Mouse (Mus musculus): ENCODE data around the gene Arid1b. TPM values are rescaled to one million over a fixed set of nuclear protein-coding genes. Genes with fewer than 3 reads are reported as not detected.

Gene Arid1b
- polyA plus RNA-seq, 1 experiment, result 41.6 TPM

DNA sequence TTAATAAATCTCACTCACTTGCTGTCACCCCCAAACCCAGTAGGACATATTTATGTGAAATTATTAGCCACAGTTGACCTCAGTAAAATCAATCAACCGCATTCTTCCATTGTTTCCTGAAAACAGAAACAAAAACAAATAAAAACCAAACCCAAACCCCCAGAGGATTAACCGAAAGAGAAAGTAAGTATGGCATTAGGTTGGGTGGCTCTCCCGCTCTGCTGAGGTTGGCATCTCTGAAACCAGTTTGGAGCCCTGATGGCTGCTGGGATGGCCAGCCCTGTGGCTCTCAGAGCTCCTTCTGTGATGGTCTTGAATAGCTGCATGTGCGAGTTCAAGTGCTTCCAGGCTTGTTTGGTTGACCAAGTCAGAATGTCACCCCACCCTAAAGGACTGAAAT, 53.2 kb downstream of the Arid1b start:
- TF ChIP-seq POLR2A (IDR thresholded peaks at IDR 0.05; ENCODE audit: borderline replicate concordance, extremely low read depth, insufficient read depth, insufficient read length, poor library complexity, severe bottlenecking) (no peak), CTCF (IDR thresholded peaks at IDR 0.05; ENCODE audit: borderline replicate concordance, extremely low read depth, insufficient read depth, insufficient read length) (no peak)
- no peak for DNase-seq (ENCODE audit: low read depth)

DNA sequence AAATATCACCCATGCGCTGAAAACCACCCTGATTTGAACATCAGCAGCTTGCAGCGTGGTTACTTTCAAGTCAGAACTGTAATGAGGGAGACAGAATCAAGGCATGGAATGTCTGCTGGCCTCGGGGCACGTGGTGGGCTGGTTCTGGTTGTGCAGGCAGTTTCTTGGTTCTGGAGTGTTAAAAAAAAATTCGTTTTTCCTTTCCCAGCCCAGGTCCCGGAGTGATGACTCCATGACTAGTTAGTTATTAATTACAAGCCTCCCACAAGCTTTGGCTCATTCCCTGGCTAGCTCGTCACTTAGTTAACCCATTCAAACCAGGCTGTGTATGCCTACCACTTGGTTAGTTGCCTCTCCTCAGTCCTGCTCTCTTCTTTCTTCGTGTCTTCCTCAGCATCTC, 56.1 kb downstream of the Arid1b start:
- TF ChIP-seq CTCF (IDR thresholded peaks at IDR 0.05; ENCODE audit: borderline replicate concordance, extremely low read depth, insufficient read depth, insufficient read length), result no peak
- no peak for TF ChIP-seq POLR2A (IDR thresholded peaks at IDR 0.05; ENCODE audit: borderline replicate concordance, extremely low read depth, insufficient read depth, insufficient read length, poor library complexity, severe bottlenecking)
- no peak for DNase-seq (ENCODE audit: low read depth)

DNA sequence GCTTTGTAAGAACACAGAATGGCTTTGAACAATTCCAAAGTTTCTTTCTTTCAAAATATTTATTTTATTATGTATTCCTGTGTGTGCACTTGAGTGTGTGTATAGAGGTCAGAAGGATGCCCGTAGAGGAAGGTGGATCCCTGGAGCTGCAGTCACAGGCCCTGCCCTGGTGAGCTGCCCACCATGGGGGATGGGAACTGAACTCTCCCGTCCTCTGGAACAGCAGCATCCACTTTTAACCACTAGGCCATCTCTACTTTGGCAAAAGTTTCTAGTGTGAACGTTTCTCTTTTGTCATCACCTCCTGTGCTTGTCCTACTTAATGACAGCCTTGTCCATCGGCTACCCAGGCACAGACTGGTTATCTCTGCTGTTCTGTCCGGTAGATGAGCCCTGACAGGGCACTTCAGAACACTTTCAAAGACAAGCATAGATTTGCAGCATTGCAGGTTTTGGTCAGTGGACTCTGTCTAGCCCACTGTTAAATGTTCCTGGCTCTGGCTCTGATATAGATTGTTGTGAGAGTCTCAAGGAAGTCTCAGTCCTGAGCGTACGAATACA, 56.9 kb downstream of the Arid1b start:
- no peak for TF ChIP-seq CTCF (IDR thresholded peaks at IDR 0.05; ENCODE audit: borderline replicate concordance, extremely low read depth, insufficient read depth, insufficient read length)
- no peak for TF ChIP-seq POLR2A (IDR thresholded peaks at IDR 0.05; ENCODE audit: borderline replicate concordance, extremely low read depth, insufficient read depth, insufficient read length, poor library complexity, severe bottlenecking)
- DNase-seq (ENCODE audit: low read depth), result no peak

DNA sequence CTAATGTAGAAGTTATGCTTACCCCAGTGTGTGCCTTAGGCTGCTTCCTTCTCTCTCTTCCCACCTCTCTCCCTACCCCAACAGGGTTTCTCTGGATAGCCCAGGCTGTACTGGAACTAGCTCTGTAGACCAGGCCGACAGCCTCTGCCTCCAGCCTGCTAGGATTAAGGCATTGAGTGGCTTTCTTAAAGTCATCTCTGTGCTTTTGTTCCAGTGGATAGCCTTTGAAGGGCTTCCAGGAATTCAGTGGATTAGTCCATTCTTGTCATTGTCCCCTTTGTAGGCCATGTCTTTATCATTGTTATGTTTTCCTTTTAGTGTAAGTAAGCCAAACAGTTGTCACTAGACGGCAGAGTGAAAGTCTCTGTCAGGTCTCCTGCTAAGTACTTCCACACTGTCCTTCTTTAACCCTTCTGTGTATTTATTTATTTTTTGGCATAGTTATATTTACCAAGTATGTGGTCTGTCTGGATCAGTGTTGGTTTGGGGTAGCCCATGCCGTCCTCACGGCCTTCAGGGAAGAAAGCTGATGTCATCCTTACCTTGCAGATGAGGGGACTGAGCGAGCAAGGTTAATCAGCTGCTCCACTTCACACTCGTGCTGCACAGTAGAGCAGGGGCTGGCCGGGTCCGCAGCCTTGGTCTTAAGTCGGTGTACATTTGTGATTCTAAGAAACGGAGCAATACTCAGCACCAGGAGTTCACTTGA, 58.1 kb downstream of the Arid1b start:
- no peak for DNase-seq (ENCODE audit: low read depth)
- TF ChIP-seq CTCF (IDR thresholded peaks at IDR 0.05; ENCODE audit: borderline replicate concordance, extremely low read depth, insufficient read depth, insufficient read length) (no peak), POLR2A (IDR thresholded peaks at IDR 0.05; ENCODE audit: borderline replicate concordance, extremely low read depth, insufficient read depth, insufficient read length, poor library complexity, severe bottlenecking) (no peak)

DNA sequence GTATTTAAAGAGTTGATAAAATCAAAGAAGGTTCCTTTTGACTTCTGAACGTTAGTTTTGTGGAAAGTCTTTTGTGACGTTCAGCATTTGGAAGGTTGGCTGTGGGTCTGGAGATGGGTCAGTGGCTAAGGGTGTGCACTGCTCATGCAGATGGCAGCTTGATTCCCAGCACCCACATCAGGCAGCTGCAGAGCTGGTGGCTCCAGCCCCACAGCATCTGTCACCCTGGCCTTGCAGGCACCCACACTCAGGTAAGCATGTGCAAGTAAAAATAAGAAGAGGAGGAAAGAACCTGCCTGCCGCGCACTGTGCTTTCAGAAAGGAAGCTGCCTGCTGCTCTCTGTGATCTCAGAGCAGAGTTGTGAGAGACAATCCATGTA, 58.7 kb downstream of the Arid1b start:
- TF ChIP-seq CTCF (IDR thresholded peaks at IDR 0.05; ENCODE audit: borderline replicate concordance, extremely low read depth, insufficient read depth, insufficient read length) (no peak), POLR2A (IDR thresholded peaks at IDR 0.05; ENCODE audit: borderline replicate concordance, extremely low read depth, insufficient read depth, insufficient read length, poor library complexity, severe bottlenecking) (no peak)
- no peak for DNase-seq (ENCODE audit: low read depth)

DNA sequence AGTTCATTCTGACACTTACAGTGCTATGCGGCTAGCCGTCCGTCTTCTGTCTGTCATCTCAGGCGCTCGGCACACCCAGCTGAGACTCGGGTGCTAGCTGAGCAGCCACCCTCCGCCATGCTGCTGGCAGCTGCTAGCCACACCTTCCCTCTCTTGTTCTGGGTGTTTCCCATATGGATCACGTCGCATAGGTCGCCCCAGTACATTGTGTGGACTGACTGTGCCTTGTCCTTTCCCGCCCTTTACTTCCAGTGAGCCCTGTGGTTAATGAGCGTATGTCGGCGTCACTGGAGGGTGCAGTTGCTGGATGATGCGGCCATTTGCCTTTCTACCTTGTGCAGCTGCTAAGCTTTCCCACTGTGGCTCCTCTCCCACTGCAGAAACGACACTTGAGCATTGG, 59.1 kb downstream of the Arid1b start:
- TF ChIP-seq CTCF (IDR thresholded peaks at IDR 0.05; ENCODE audit: borderline replicate concordance, extremely low read depth, insufficient read depth, insufficient read length), result no peak
- TF ChIP-seq POLR2A (IDR thresholded peaks at IDR 0.05; ENCODE audit: borderline replicate concordance, extremely low read depth, insufficient read depth, insufficient read length, poor library complexity, severe bottlenecking), result no peak
- no peak for DNase-seq (ENCODE audit: low read depth)

DNA sequence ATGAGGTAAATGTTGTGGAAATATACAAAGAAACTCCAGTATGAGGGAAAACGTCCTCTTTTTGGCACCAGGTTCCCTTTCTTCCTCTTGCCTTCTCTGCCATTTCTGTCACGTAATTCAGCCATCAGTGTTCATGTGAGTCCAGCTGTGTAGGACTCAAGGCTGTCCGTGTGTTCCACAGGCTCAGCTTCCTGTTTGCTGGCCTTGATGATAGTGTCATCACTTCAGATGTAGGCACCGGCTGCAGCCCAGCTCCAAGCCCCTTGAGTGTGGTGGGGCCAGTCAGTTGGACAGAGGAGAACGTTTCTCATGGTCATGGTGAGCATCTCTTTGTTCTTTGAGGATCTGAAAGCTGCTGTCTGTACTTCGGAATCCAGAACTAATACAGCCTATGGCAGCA, 61.3 kb downstream of the Arid1b start:
- no peak for TF ChIP-seq CTCF (IDR thresholded peaks at IDR 0.05; ENCODE audit: borderline replicate concordance, extremely low read depth, insufficient read depth, insufficient read length)
- TF ChIP-seq POLR2A (IDR thresholded peaks at IDR 0.05; ENCODE audit: borderline replicate concordance, extremely low read depth, insufficient read depth, insufficient read length, poor library complexity, severe bottlenecking), result no peak
- DNase-seq (ENCODE audit: low read depth), result no peak

DNA sequence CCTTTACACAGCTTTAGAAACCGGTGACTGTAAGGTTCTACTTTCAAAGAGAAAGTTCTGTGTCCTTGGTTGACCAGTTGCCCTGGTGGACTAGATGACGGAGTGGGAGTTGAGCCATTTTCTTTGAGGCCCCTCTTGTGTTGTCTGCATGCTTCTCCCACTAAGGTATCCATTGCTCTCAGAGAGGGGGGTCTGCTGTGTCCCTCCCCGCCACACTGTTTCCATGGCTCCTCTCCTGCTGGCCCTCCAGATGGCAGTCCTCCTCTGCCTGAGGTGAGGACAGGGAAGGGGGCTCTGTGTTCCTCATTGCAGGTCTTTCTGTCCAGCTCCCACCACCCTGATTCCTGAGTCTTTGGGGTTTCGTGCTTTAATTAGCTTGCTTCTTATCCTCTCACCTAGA, 62.5 kb downstream of the Arid1b start:
- TF ChIP-seq CTCF (IDR thresholded peaks at IDR 0.05; ENCODE audit: borderline replicate concordance, extremely low read depth, insufficient read depth, insufficient read length) (no peak), POLR2A (IDR thresholded peaks at IDR 0.05; ENCODE audit: borderline replicate concordance, extremely low read depth, insufficient read depth, insufficient read length, poor library complexity, severe bottlenecking) (no peak)
- no peak for DNase-seq (ENCODE audit: low read depth)

DNA sequence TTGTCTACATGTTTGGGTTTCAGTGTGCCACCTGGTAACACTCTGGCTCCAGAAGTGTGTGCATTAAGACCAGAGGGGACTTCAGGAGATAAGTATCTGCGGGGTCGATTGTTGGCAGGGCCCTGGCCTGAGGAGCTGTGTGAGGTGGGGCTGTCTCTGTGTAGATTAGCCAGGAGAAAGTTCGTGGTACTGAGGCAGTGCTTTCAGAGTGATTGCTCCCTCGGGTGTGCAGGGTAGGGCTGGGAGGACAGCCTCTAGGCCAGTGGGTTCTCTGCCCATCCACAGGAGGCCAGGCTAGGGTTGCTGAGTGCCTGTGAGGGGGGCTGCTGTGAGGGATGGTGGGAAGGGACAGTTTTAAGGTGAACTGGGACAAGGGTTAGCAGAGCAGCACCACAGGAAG, 63.2 kb downstream of the Arid1b start:
- TF ChIP-seq POLR2A (IDR thresholded peaks at IDR 0.05; ENCODE audit: borderline replicate concordance, extremely low read depth, insufficient read depth, insufficient read length, poor library complexity, severe bottlenecking) (no peak), CTCF (IDR thresholded peaks at IDR 0.05; ENCODE audit: borderline replicate concordance, extremely low read depth, insufficient read depth, insufficient read length) (no peak)
- DNase-seq (ENCODE audit: low read depth), result no peak

DNA sequence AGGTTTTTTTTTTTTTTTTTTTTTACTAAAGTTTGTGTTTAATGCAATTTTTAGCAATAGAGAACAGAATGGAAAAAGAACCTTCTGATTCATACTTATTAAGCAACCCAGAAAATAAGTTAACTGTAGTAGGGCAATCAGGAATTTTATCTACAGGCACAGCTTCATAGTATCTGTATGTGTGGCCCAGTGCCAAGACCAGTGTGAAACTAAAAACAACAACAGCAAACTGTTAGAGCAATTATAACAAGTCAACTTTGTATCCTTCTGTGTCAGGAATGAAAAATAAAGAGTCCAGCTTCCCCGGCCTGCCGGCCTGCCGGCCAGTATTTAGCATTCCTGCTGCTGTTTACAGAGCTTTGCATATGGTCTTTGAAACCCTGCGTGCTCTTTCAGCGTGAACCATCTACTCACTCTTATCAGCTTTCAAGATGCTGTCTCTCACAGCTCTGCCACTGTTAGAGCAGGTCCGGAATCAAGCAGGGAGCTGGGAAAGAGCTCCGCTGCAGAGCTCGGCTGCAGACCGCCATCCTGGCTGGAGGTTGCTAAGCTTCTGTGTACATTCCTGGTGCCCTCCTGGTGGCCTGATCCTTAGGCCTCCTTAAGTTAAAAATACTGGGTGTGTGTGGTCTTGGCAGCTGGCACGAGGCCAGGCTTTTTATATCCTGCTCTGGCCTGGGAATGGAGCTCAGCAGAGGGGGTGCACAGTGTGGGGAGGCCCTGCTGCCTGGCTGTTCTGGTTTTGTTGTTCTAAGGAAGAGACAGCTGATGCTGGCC, 64.0 kb downstream of the Arid1b start:
- DNase-seq (ENCODE audit: low read depth), result peak; percentile 89
- TF ChIP-seq POLR2A (IDR thresholded peaks at IDR 0.05; ENCODE audit: borderline replicate concordance, extremely low read depth, insufficient read depth, insufficient read length, poor library complexity, severe bottlenecking) (no peak), CTCF (IDR thresholded peaks at IDR 0.05; ENCODE audit: borderline replicate concordance, extremely low read depth, insufficient read depth, insufficient read length) (0 out of 2 replicates have a peak, but pooled peaks have one; percentile 7)

DNA sequence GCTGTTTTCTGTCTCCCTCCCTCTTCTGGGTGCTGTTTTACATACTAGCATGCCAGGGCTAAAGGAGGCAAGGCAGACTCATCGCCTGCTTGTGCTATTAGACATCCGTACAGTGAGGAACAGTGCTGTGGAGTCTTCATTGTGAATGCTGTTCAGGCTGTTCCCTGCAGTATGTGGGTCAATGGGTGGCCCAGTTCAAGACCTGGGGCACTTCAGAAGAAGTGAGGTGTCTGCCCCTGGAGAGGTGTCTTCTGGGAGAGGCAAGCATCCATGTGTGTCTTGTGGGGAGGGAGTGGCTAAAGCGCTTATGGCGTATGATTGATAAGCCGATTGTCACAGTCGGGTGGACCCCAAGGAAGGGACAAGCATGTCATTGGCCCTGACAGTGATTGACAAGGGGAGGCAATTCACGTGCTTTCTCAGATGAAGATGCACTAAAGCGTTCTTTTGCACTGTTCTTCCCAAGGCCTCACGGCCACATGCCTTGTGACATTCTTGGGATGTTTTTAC, 65.0 kb downstream of the Arid1b start:
- no peak for TF ChIP-seq CTCF (IDR thresholded peaks at IDR 0.05; ENCODE audit: borderline replicate concordance, extremely low read depth, insufficient read depth, insufficient read length)
- DNase-seq (ENCODE audit: low read depth), result no peak
